In genomic region chr7:130630956-130631355, GRCm38 (mm10) we compare ENCODE assay signal across 6 mouse cellular contexts.
"Had no signal": no experiment of that assay in that cellular context is flagged by ENCODE, and none has a peak within 500 bp of the region (broad histone marks: within the 10 kb centered on the region; RNA-seq: fewer than 3 reads in every experiment).

No protein-coding gene starts in this region.

- H3K9me3 ChIP-seq: limb, embryonic 12.5 days; limb, embryonic 15.5 days; liver, embryonic 12.5 days; liver, embryonic 15.5 days had no signal

- H3K27me3 ChIP-seq: limb, embryonic 12.5 days; limb, embryonic 15.5 days; liver, embryonic 12.5 days; liver, embryonic 15.5 days had no signal

- ATAC-seq: liver, embryonic 12.5 days had no signal

- H3K9ac ChIP-seq: limb, embryonic 12.5 days; limb, embryonic 15.5 days; liver, embryonic 12.5 days; liver, embryonic 15.5 days had no signal

- H3K4me2 ChIP-seq: limb, embryonic 12.5 days; limb, embryonic 15.5 days; liver, embryonic 12.5 days; liver, embryonic 15.5 days; midbrain, embryonic 11.5 days had no signal

- DNase-seq: lung, adult 2 months had no signal

- H3K36me3 ChIP-seq: limb, embryonic 12.5 days; limb, embryonic 15.5 days; liver, embryonic 12.5 days; liver, embryonic 15.5 days had no signal

- H3K4me3 ChIP-seq: limb, embryonic 12.5 days; limb, embryonic 15.5 days; liver, embryonic 12.5 days; liver, embryonic 15.5 days had no signal

- H3K27ac ChIP-seq: limb, embryonic 12.5 days; limb, embryonic 15.5 days; liver, embryonic 12.5 days; liver, embryonic 15.5 days had no signal
